Mouse (Mus musculus): ENCODE measurements at regions not wholly inside any gene's neighbourhood (a gene's known extent, or its start where the extent isn't known, plus 50 kb on each side); places are given as distances from the start of the nearest gene placed in this dataset.

DNA sequence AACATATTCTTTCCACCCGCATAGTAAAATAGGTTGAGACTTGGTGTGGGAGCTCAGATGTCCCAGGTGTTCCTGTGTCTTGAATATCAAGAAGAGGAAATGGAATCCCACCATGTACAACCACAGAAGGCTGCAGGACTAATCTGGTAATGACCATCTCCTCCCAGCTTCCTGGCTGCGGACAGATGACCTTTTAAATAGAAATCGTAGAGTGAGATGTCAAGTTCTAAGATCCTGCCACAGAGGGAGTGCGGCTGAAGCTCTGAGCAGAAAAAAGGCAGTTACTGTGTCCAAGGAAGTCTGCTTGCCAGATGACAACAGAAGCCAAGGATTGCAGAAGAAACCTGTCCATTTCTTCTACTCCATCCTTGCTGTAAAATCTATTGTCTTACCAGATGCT, 629.0 kb upstream of the Tmem132c start:
- DNase-seq, result no peak

DNA sequence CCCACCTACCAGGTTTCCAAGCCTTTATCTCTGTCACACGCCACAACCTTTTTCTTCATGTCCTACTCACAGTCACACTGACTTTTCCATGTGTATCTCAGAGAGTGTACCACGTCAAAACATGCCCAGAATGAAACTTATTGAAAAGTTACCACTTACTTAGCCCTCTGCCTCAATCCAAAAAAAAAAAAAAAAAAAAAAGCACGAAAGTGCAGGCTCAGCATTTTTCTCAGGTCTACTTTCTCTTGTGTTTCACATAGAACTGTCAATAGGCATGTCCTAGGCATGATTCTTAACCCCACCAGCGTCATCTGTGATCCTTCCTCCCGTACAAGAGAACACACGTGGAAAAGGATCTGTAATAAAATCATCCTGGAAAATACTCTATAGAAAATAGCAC, 619.1 kb upstream of the Tmem132c start:
- DNase-seq, result no peak

DNA sequence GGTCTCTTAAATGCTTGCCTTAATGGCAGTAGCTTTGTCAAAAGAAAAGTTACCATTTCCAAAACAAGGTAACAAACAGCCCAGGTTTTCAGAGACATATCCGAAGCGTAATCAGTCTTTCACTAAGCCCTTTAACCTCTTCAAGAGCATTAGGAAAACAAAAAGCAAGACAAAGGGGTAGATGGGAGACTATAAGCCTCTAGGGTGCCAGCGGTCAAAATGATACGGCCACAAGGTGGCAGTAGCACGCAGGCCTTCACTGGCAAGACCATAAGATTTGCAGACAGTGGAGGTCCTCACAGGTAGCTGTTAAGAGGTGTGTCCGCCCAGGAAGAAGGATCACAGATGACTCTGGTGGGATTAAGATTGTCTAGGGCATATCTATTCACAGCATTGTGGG, 618.4 kb upstream of the Tmem132c start:
- peak; percentile 16 for DNase-seq

DNA sequence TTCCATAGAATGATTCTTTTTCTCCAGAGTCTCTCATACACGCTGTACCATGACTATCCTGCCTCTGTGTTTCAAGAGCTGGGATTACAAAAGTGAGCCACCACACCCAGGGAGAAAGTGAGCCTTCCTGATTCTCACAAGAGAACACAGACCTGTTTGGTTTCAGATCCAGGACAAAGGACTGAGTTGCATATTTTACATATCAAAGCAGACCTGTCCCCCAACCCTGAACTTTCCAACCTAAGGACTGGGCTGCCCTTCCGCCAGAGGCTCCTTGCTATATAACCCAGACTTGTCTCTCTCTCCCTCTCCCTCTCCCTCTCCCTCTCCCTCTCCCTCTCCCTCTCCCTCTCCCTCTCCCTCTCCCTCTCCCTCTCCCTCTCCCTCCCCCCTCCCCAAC, 611.8 kb upstream of the Tmem132c start:
- DNase-seq, result no peak

DNA sequence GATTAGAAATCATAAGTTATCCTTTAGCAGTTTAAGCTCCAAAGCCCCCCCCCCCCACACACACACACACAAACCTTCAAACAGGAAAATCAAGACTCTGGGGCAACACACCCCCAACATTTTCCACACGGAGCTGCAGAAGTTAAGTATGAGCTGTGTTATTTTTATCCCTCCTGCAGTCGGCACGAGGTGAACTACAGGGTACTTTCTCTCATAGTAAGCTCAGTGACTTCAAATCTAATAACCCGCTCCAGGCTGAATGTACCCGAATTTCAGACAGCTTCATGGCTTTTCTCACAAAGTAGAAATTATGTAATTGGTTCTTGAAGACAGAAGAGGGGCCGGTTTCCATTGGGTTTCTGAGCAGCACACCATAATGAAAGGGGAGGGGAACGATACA, 591.2 kb upstream of the Tmem132c start:
- DNase-seq, result no peak

DNA sequence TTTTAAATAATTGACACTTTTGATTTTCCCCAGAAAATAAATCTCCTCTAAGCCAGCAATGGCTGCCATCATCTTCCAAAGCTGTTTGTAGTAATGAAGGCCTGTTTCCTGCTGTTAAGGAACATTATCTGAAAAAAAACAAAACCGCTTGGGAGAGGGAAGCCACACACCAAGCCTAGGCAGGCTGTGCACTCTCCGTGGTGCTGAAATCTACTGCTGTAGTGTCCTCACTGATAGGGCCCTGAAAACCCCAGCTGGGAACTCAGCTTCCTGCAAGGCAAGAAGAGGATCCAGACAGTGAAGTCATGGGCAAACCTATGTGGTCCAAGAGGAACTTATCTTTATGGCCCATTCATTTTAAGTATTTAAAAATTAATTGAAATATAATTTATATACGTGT, 590.2 kb upstream of the Tmem132c start:
- DNase-seq, result peak; percentile 45

DNA sequence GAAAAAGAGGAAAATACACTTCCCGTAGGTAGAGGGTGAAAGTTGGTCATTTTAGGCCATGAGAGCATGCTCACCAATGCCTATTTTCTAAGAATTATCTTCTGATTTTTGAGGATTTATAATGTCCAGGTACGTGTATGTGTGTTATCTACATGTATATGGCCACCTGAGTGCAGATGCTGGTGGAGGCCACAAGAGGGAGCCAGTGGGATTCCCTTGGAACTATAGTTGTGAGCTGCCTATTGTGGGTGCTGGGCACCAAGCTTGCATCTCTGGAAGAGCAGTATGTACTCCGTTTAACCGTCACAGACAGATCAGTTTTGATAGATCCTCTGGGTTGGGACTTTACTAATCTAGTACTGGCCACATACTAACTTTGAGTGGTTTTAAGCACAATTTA, 579.0 kb upstream of the Tmem132c start:
- DNase-seq, result no peak

DNA sequence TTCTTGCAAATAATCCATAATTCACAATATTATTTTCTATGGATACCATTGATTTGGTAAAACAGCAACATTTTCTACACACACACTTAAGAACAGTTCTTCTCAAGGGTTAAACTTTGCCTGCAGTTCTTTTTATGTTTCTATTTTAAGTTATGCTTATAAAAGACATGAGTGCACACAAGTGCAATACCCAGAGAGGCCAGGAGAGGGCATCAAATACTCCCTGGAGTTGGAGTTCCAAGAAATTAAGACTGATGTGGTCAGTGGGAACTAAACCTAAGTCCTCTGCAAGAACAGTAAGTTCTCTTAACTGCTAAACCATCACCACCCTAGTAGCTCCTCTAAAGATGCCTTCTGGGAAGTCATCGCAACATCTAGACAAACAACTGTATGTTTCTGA, 570.5 kb upstream of the Tmem132c start:
- peak; percentile 19 for DNase-seq

DNA sequence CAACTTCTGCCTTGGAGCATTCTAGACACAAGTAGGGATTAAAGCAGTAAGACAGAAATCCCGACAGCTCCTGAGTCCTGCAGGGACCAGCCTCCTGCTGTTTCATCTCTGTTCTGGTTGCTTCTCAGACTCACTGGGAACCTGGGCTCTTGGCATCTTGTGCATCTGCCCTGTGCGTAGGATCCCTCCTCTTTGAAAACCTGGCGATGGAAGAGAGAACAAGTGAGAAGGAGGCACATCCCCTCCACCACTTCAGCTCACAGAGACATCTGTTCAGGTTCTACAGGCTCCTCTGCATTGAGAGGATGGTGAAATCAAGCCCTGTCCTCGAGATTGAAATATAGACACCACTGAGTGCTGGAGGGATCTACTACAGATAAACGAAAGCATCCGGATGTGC, 561.3 kb upstream of the Tmem132c start:
- no peak for DNase-seq

DNA sequence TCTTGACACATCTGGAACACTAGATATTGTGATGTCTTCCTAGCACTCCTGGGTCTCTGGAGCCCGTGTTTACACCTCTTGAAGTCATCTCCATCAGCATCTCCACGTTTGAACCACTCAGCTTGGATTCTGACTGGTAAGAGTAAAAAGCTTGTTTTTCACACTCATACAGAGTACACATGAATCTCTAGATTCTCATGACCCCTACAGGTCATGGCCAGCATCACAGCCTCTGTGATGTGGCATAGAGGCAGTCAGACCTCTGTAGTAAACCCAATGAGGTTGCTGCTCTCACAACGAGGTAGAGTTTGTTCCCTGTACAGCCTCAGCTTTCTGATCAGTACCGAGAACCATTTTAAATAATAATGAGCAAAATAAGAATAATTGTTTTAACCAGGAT, 542.3 kb upstream of the Tmem132c start:
- DNase-seq, result no peak

DNA sequence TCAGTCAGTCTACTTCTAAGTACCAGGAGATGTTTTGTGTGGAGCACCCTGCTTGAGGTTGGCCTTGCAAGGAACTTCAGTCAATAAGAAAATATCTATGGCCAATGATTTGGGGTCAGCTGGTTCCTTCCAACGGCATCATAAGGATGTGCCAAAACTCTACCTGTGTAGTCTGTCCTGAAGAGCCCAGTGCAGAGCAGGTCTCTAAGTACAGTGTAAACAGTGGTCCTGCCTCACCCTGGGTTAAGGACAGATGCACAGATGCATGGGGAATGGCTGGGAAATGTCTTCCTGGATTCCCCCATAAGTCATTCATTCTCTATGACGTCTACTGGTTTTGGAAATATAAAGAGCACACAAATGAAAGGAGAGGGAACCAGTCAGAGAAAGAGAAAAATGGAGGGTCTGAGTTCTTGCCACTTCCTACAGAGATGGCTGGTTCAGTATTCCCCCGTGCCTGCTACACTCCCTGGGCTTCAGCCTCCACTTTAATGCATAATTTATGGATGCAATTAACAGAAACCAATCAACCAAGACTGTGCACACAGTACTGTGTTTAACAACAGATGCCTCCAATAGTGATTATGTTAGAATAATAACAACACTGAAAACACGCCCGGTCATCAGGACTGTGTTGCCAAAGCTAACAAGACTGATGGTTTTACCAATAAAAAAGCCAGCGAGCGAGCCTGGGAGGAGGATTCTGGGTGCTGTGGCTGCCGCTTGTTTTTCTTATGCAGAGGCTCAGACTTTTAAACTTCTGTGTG, 537.9 kb upstream of the Tmem132c start:
- DNase-seq, result no peak

DNA sequence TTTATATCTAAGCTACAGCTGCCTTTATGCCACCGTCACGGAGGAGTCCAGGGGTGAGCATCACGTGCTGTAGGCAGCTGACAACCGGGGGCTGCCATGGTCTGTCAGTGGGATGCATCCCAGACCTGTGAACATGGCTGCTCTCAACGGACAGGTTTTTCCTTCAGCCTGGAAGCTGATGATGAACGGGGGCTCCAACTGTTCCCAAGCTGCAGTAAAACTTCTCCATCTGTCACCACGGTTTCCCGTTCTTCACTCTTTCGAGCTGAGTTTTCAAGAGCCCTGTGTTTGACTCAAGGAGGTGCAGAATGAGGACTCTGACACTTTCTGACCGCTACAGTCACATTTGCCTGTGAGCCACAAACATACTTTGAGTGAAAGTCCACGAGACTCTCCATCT, 535.7 kb upstream of the Tmem132c start:
- DNase-seq, result no peak

DNA sequence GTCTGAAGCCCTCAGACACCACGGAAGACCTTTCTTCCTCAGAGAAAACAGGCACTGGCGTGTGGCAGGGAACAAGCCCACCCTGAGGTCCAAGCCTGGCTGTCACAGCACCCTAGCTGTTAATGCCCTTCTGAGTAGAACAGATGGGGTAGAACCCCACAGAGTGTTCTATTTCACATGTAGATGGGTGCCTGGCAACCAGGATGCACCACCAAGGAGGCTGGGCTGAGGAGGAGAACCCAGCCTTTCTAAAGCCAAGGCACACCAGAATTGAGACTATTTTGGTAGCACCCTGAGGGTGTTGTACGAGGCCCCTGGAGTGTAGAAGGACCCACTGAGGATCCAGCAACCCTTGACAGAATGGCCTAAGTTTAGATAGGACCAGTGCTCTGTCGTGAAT, 534.9 kb upstream of the Tmem132c start:
- no peak for DNase-seq

DNA sequence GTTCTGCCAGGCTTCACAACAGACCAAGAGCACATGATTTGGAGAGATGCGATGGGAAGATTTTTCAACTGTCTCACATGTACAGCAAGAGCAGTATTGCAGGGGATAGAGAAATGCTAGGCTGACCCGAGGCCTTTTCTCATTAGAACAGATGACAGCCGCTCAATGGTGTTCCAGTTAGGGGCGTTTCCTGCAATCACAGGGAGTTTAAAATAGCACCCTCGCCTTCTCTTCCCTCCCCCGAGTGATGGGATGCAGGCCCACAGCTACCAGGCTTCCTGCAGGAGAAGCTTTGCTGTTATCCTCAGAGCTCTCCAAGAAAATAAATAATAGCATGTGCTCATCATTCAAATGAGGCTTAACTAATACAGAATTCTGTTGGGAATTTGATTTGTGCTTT, 526.9 kb upstream of the Tmem132c start:
- DNase-seq, result no peak

DNA sequence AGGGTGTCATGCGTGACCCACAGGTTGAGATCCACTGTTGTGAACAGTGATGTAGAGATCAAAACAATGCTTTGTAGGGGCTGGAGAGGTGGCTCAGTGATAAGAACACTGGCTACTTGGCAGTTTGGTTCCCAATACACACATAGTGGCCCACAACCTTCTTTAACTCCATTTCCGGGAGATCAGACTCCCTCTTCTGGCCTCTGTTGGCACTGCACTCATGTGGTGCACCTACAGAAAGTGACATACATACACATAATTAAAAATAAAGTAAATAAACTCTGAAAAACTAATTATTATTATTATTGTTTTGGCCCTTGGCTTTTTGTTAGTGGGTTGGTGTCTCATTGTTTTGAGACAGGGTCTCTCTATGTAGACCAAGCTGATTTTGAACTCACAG, 523.2 kb upstream of the Tmem132c start:
- no peak for DNase-seq

DNA sequence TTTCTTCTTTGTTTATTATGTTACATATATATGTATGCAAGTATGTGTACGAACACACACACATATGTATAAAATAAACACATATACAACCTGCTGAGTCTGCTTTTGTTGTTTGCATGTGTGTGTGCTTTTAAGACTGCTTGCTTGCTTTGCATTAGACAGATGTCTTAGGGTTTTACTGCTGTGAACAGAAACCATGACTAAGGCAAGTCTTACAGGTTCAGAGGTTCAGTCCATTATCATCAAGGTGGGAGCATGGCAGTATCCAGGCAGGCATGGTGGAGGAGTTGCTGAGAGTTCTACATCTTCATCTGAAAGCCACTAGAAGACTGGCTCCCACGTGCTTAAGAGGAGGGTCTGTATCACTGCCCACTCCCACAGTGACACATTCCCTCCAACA, 520.3 kb upstream of the Tmem132c start:
- no peak for DNase-seq

DNA sequence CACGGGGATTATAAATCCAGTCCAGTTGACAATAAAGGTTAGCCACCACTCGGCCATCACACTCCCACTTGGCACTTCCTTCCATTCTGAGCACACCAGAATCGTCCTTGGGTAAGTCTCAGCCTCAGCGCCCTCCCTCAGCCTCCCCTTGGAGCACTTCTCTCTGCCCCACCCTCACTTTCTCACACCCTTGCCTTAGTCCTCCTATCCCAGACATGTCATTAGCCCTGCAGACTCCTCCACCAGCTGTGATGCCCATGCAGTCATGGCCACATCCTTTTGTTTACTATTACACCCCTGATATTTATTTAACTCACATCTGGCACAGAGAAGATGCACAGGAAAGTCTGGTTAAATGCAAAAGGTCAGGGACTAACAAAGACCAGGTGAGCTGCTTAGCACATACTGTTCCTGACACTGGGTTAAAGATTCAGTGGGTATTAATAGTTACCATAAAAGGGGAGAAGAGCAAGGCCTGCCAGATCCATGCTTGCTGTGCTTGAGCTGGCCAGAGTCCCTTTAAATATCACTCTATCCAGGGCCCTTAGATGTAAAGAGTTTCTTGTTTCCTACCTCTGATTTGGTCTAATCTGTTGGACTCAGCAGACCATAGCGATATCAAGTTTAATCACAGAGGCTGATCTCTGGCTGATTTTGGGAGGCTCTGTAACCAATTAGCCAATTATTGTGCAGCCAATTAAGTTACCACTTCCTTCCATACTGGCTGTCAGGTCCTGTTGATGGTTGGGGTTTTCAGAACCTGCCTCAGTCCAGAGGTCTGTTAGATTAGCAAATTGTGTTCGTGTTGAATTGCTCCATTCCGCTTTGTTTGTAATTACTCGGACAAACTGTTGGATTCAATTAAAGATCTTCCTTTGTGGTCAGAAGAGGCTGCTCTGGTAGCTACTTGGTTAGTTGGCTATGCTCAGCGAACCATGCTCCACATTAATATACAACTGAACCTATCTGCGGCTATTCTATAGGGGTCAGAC, 518.0 kb upstream of the Tmem132c start:
- DNase-seq, result no peak

DNA sequence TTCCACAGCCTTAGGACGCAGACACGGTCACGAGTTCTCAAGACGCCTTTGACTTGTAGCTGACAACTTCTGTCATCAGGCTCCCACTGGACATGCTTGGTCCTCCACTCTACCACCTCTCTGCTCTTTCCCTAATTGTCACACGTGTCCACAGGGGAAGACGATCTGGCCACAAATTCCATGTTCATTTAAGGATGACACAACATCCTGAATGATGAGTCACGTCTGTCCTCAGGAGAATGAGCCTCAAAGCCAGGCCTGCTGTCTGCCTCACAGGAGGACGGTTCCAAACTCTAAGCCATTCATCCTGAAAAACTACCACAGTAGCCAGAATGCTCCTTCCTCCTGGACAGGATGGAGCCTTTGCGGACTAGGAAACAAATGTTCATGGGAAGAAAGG, 517.3 kb upstream of the Tmem132c start:
- DNase-seq, result no peak

DNA sequence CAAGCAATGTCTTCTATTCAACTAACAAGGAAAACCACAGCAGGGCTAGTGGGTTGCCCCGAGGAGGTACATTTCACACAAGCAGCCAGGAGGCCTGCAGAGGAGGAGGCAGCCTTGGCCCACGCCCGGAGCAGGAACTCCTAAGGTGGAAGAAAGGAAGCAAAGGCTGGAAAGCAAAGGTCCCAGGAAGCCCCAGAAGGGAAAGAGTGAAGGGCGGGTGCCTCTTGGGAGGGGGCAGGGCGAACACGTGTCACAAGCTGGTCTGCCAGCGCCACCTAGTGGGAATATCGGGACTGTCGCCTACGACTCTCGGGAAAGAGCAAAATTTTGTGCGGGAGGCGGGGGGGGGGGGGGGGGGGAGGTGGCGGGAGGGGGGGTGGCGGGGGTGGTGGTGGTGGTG, 508.1 kb upstream of the Tmem132c start:
- DNase-seq, result peak; percentile 45

DNA sequence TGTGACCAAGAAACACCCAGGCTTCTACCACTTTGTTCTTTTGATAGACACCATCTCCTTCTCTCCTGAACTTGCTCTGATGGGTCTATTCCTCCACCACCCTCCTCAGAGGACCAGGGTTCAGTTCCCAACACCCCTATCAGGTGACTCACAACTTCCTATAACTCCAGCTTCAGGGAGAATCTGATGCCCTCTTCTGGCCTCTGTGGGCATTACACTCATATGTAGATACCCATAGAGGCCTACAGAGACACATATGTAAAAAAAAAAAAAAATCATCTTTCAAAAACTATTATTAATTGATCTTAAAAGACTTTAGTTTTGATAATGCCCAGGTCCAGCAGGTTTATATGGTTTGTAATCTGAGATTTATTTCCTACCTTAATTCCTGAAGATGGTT, 505.9 kb upstream of the Tmem132c start:
- no peak for DNase-seq

DNA sequence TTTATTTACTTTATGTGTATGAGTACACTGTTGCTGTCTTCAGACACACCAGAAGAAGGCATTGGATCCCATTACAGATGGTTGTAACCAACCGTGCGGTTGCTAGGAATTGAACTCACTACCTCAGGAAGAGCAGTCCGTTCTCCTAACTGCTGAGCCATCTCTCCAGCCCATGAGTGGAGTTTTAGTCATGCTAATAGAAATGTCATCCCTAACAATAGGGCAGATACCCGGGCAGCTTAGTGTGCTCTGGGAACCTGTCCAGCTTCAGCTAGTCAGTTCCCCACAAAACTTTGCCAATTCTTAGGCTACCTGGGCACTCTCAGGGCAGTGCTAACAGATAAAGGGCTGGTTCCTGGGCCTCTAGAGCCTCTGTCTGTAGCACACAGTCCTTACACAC, 503.9 kb upstream of the Tmem132c start:
- DNase-seq, result no peak

DNA sequence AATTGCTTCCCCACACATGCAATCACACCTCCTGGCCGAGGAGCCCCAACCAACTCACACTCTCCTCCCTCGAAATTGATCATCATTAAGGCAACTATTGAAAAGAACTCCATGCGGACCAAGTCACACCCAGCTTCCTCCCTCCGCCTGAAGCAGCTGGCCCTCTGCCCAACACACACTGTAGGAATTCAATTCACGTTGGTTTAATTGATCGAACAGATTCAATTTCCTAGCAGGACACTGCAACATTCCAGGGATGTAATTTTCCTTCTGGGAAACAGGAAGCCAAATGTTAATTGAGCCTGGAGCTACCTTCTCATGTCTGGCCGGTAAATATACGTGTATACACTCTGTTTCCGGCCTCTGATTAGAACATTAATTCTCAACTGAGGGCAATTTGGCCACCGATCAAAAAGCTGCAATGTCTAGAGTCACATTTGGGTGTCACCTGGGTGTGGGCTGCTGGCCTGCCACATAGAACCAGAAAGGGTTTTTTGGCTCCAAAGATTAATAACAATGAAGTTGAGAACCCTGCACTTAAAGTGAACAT, 500.7 kb upstream of the Tmem132c start:
- no peak for DNase-seq

DNA sequence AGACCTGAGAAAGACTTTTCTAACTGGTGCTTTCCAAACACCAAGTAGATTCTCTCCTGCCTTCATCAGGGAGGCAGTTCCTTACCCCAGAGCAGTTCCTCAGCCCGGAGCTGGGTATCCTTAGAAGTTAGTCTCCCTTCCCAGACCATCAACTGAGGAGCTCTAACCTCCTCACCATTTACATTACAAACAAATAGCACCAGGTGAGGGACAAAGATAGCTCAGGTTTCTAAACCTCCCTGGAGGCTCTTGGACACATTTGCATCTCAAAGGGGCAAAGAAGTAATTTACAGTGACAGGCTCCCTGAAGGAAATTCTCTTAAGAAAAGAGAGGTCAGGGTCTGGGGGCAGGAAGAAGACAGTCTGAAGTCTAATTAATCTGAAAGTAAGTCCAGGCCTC, 486.5 kb upstream of the Tmem132c start:
- DNase-seq, result no peak
